In the genomic region with DNA sequence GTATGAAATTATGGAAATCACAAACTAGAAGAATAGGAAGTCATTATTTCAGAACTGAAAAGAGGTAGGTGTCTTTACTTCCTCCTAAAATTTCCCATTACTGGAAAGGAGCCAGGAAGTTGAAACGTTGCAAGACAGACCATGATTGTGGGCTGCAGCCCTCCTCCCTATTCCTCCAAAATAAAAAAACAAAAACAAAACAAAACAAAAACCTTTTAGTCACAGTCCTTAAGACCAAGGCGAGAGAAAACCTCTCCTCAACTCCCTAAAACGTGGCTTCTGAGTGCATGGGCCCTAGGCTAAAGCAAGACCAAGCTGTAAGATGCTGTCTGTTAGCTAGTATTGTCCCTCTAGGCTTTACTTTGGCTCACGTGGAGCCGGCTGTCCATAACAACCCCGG, we compare ENCODE assay signal across 11 mouse cellular contexts. TPM values are rescaled to one million over a fixed set of nuclear protein-coding genes. Genes with fewer than 3 reads are reported as not detected.
DNase-seq lines count a peak whose midpoint lies in the region; ATAC-seq and TF ChIP-seq lines count a peak whose summit lies in the region.
"Had no signal": no experiment of that assay in that cellular context is flagged by ENCODE, and none has a peak within 500 bp of the region (broad histone marks: within the 10 kb centered on the region; RNA-seq: fewer than 3 reads in every experiment).

No protein-coding gene starts in this region.

- peaks cover 61% of the 10 kb centered on the region for H3K27me3 ChIP-seq in kidney, embryonic 16.5 days (ENCODE audit: insufficient read depth, low read length)
- peaks cover 58% of the 10 kb centered on the region for H3K27me3 ChIP-seq in embryonic facial prominence, embryonic 15.5 days
- 0 out of 2 replicates have a peak, but pooled peaks cover 3% of the 10 kb centered on the region for H3K27me3 ChIP-seq in hindbrain, embryonic 12.5 days
- H3K27me3 ChIP-seq in midbrain, embryonic 16.5 days (ENCODE audit: control insufficient read depth, insufficient read depth, low read depth, low read length), result no peaks in the 10 kb centered on the region
- peaks cover 18% of the 10 kb centered on the region for H3K27me3 ChIP-seq in thymus, adult 2 months (ENCODE audit: control insufficient read depth, insufficient read depth, low read length)

- peak overlapping the region; percentile 48 for H3K27ac ChIP-seq in kidney, embryonic 16.5 days (ENCODE audit: low read length)
- H3K27ac ChIP-seq in embryonic facial prominence, embryonic 15.5 days (replicated peaks), result no peak overlapping the region
- peak overlapping the region; percentile 96 for H3K27ac ChIP-seq in hindbrain, embryonic 12.5 days
- peak overlapping the region; percentile 97 for H3K27ac ChIP-seq in midbrain, embryonic 16.5 days (ENCODE audit: low read length)
- H3K27ac ChIP-seq in thymus, adult 2 months (ENCODE audit: control insufficient read depth, insufficient read depth, low read length), result no peak overlapping the region

- peaks cover 27% of the 10 kb centered on the region for H3K4me1 ChIP-seq in kidney, embryonic 16.5 days (ENCODE audit: insufficient read depth, low read length)
- H3K4me1 ChIP-seq in embryonic facial prominence, embryonic 15.5 days, result peaks cover 29% of the 10 kb centered on the region
- peaks cover 46% of the 10 kb centered on the region for H3K4me1 ChIP-seq in hindbrain, embryonic 12.5 days
- H3K4me1 ChIP-seq in midbrain, embryonic 16.5 days (ENCODE audit: control insufficient read depth, insufficient read depth, low read length), result peaks cover 32% of the 10 kb centered on the region
- no peaks in the 10 kb centered on the region for H3K4me1 ChIP-seq in thymus, adult 2 months (replicated peaks; ENCODE audit: control insufficient read depth, insufficient read depth, low read length)

- no peak for DNase-seq in kidney, adult 8-10 months
- no peak for DNase-seq in thymus, adult 2 months
- DNase-seq: adrenal gland, adult 8-10 months; cerebellum, postnatal 36 days had no signal

- peak overlapping the region; percentile 55 for H3K4me2 ChIP-seq in kidney, embryonic 16.5 days (replicated peaks; ENCODE audit: low read depth, low read length)
- H3K4me2 ChIP-seq in embryonic facial prominence, embryonic 15.5 days (replicated peaks), result peak overlapping the region; percentile 83
- H3K4me2 ChIP-seq in hindbrain, embryonic 12.5 days (replicated peaks), result peak overlapping the region; percentile 97
- peak overlapping the region; percentile 97 for H3K4me2 ChIP-seq in midbrain, embryonic 16.5 days (ENCODE audit: low read length)

- WGBS in kidney, embryonic 16.5 days, result 1% methylated on average over 6 of the region's 6 CpGs
- WGBS in embryonic facial prominence, embryonic 15.5 days, result 6% methylated on average over 6 of the region's 6 CpGs
- 3% methylated on average over 6 of the region's 6 CpGs for WGBS in hindbrain, embryonic 12.5 days
- 5% methylated on average over 6 of the region's 6 CpGs for WGBS in midbrain, embryonic 16.5 days
- 3% methylated on average over 6 of the region's 6 CpGs for WGBS in thymus, adult 2 months

- H3K4me3 ChIP-seq in kidney, embryonic 16.5 days (ENCODE audit: low read length), result peak overlapping the region; percentile 28; the same call in 1 of the 2 replicates
- peak overlapping the region; percentile 47 for H3K4me3 ChIP-seq in embryonic facial prominence, embryonic 15.5 days (replicated peaks)
- peak overlapping the region; percentile 97 for H3K4me3 ChIP-seq in hindbrain, embryonic 12.5 days
- H3K4me3 ChIP-seq in midbrain, embryonic 16.5 days (ENCODE audit: low read depth, low read length), result peak overlapping the region; percentile 69
- no peak overlapping the region for H3K4me3 ChIP-seq in thymus, adult 2 months (ENCODE audit: control insufficient read depth, insufficient read depth, low read length)

- no peaks in the 10 kb centered on the region for H3K36me3 ChIP-seq in kidney, embryonic 16.5 days (ENCODE audit: insufficient read depth, low read length)
- no peaks in the 10 kb centered on the region for H3K36me3 ChIP-seq in embryonic facial prominence, embryonic 15.5 days
- no peaks in the 10 kb centered on the region for H3K36me3 ChIP-seq in hindbrain, embryonic 12.5 days
- H3K36me3 ChIP-seq in midbrain, embryonic 16.5 days (ENCODE audit: control insufficient read depth, insufficient read depth, low read length), result no peaks in the 10 kb centered on the region
- H3K36me3 ChIP-seq in thymus, adult 2 months (ENCODE audit: control insufficient read depth, insufficient read depth, low read length), result no peaks in the 10 kb centered on the region

- no peaks in the 10 kb centered on the region for H3K9me3 ChIP-seq in kidney, embryonic 16.5 days (ENCODE audit: low read length)
- no peaks in the 10 kb centered on the region for H3K9me3 ChIP-seq in embryonic facial prominence, embryonic 15.5 days (replicated peaks)
- H3K9me3 ChIP-seq in hindbrain, embryonic 12.5 days (replicated peaks), result no peaks in the 10 kb centered on the region
- no peaks in the 10 kb centered on the region for H3K9me3 ChIP-seq in midbrain, embryonic 16.5 days (replicated peaks; ENCODE audit: control insufficient read depth, low read length, poor library complexity, severe bottlenecking)

- no peak for TF ChIP-seq CTCF in thymus, adult 2 months (IDR thresholded peaks at IDR 0.05; ENCODE audit: borderline replicate concordance, control insufficient read depth, extremely low read depth, insufficient read depth, low read length, poor library complexity)

- peak overlapping the region; percentile 49; the same call in 1 of the 2 replicates for H3K9ac ChIP-seq in kidney, embryonic 16.5 days (replicated peaks; ENCODE audit: low read length)
- no peak overlapping the region for H3K9ac ChIP-seq in embryonic facial prominence, embryonic 15.5 days
- H3K9ac ChIP-seq in hindbrain, embryonic 12.5 days, result peak overlapping the region; percentile 79
- peak overlapping the region; percentile 91 for H3K9ac ChIP-seq in midbrain, embryonic 16.5 days (ENCODE audit: low read depth, low read length)

- TF ChIP-seq POLR2A in thymus, adult 2 months (IDR thresholded peaks at IDR 0.05; ENCODE audit: control insufficient read depth, extremely low read depth, insufficient read depth, low read length, poor library complexity), result no peak

- no peak for ATAC-seq in kidney, embryonic 16.5 days (ENCODE audit: low FRiP score, low TSS enrichment)
- no peak for ATAC-seq in embryonic facial prominence, embryonic 15.5 days (ENCODE audit: insufficient number of reproducible peaks, low FRiP score, low TSS enrichment, low read depth)
- peak; percentile 20 for ATAC-seq in hindbrain, embryonic 12.5 days (ENCODE audit: low FRiP score)
- ATAC-seq in midbrain, embryonic 16.5 days, result peak; percentile 7; the same call in 1 of the 2 replicates
- no peak for ATAC-seq in CD4-positive, CD25-positive, alpha-beta regulatory T cell, adult 4 months
- ATAC-seq in erythroblast, adult 5-6 weeks (replicated peaks; ENCODE audit: low FRiP score, poor library complexity, severe bottlenecking), result no peak

RNA-seq across cellular contexts. Expression of gene Pou3f3, which starts 11.7 kb away (rescaled TPM):
- 7.6 and 8.4 TPM in 2 replicates for polyA plus RNA-seq in kidney, embryonic 16.5 days (2015; fragmentation: Nextera tagmentation; extraction: Ambion mirVana)
- polyA plus RNA-seq in embryonic facial prominence, embryonic 15.5 days (2015; fragmentation: Nextera tagmentation; extraction: Ambion mirVana), result 3.9 and 4.4 TPM in 2 replicates
- polyA plus RNA-seq in hindbrain, embryonic 12.5 days (2016; fragmentation: Nextera tagmentation; extraction: Ambion mirVana), result 28.8 and 29.2 TPM in 2 replicates
- 14.3 and 14.9 TPM in 2 replicates for polyA plus RNA-seq in midbrain, embryonic 16.5 days (2015; fragmentation: Nextera tagmentation; extraction: Ambion mirVana)
- polyA plus RNA-seq in CD4-positive, CD25-positive, alpha-beta regulatory T cell, adult 4 months (2017; shearing (Covaris generic)), result under 1 TPM in 1 of 2 experiments, not detected in 1; 0.08 TPM
- polyA plus RNA-seq in thymus, adult 2 months (2012; rRNA removed), result 0.06 and 0.09 TPM in 2 replicates
- not detected in 2 replicates for total RNA-seq in erythroblast, adult 5-6 weeks (2015; ENCODE audit: low replicate concordance)
- total RNA-seq in erythroblast, adult 5-6 weeks (2017; ENCODE audit: low replicate concordance), result 0.14 TPM in 1 of 2 replicates, not detected in the other
- total RNA-seq: MEL had no signal

Comparison
In these comparisons a context has a peak if more than half of its experiments do, and no peak if none do; other contexts are left out.
1. ATAC-seq: peak in hindbrain, embryonic 12.5 days (single experiment) and midbrain, embryonic 16.5 days (single experiment); none in kidney, embryonic 16.5 days (single experiment), embryonic facial prominence, embryonic 15.5 days (single experiment), CD4-positive, CD25-positive, alpha-beta regulatory T cell, adult 4 months (single experiment) and erythroblast, adult 5-6 weeks (single experiment).
2. H3K27ac ChIP-seq: peak in kidney, embryonic 16.5 days (single experiment), hindbrain, embryonic 12.5 days (single experiment) and midbrain, embryonic 16.5 days (single experiment); none in embryonic facial prominence, embryonic 15.5 days (single experiment) and thymus, adult 2 months (single experiment).
3. Peak in every context shown above with its lines, with median percentiles within 50 percentile points of each other: H3K4me2 ChIP-seq.